Mouse (Mus musculus): ENCODE data around the gene Fam25c. TPM values are rescaled to one million over a fixed set of nuclear protein-coding genes. Genes with fewer than 3 reads are reported as not detected.
A peak's percentile ranks its signal among the peaks of the same experiment; 100 is the strongest.

The Fam25c gene
- total RNA-seq, 2 experiments from 2014 or later, result not detected

GRCm38 (mm10) chr14:34363490-34364253, 8.4 kb upstream of the Fam25c start:
- DNase-seq, result peak; percentile 86 to 89

- peak; percentile 78 to 79 for DNase-seq
These were observed 7.7 kb upstream of the Fam25c start for GRCm38 (mm10) chr14:34362726-34363445.

GRCm38 (mm10) chr14:34362135-34362534, 6.9 kb upstream of the Fam25c start:
- no peak for DNase-seq

- DNase-seq, result no peak
These were observed 5.0 kb upstream of the Fam25c start for GRCm38 (mm10) chr14:34360251-34360650.

GRCm38 (mm10) chr14:34359676-34360244, 4.5 kb upstream of the Fam25c start:
- DNase-seq, result no peak

- peak in 1 of 2 experiments; percentile 26 for DNase-seq
These were observed 2.6 kb upstream of the Fam25c start for GRCm38 (mm10) chr14:34357671-34358455.

- DNase-seq, result no peak
These were observed 777 bp downstream of the Fam25c start for GRCm38 (mm10) chr14:34354456-34354855.

- no peak for DNase-seq
These were observed 1.9 kb downstream of the Fam25c start for GRCm38 (mm10) chr14:34353326-34353725.

GRCm38 (mm10) chr14:34352523-34352922, 2.7 kb downstream of the Fam25c start:
- DNase-seq, result no peak

- DNase-seq, result no peak
These were observed 3.6 kb downstream of the Fam25c start for GRCm38 (mm10) chr14:34351660-34352059.

GRCm38 (mm10) chr14:34349007-34349406, 6.2 kb downstream of the Fam25c start:
- DNase-seq, result no peak

- DNase-seq, result no peak
These were observed 6.9 kb downstream of the Fam25c start for GRCm38 (mm10) chr14:34348301-34348700.

- DNase-seq, result no peak
These were observed 8.1 kb downstream of the Fam25c start for GRCm38 (mm10) chr14:34347084-34347483.

- no peak for DNase-seq
These were observed 9.3 kb downstream of the Fam25c start for GRCm38 (mm10) chr14:34345771-34346566.

- no peak for DNase-seq
These were observed 10.9 kb downstream of the Fam25c start for GRCm38 (mm10) chr14:34344361-34344760.

- no peak for DNase-seq
These were observed 12.2 kb downstream of the Fam25c start for GRCm38 (mm10) chr14:34343078-34343477.

- DNase-seq, result no peak
These were observed 13.2 kb downstream of the Fam25c start for GRCm38 (mm10) chr14:34341993-34342392.

GRCm38 (mm10) chr14:34339446-34339845, 15.8 kb downstream of the Fam25c start:
- DNase-seq, result no peak

- DNase-seq, result no peak
These were observed 22.8 kb downstream of the Fam25c start for GRCm38 (mm10) chr14:34332476-34332875.

GRCm38 (mm10) chr14:34331886-34332285, 23.3 kb downstream of the Fam25c start:
- DNase-seq, result no peak

GRCm38 (mm10) chr14:34330657-34331158, 24.5 kb downstream of the Fam25c start:
- DNase-seq, result no peak
